Mouse (Mus musculus): ENCODE results near the gene Eri3.

- TF ChIP-seq CTCF (IDR thresholded peaks at IDR 0.05; ENCODE audit: low read depth) (no peak), EP300 (optimal IDR thresholded peaks at IDR 0.05) (no peak)
Measured at GRCm38 (mm10) chr4:117527116-117527899, 22.9 kb upstream of the Eri3 start.

All from stomach, postnatal 0 days (tissue).